Mouse (Mus musculus) fat pad, adult 2 months (tissue): ENCODE results near the gene Chst12.

Experiments
- DNase-seq: peaks from one replicate; pipeline ENCODE4 v3.0.0-alpha.2; 2011; ENCODE audit warnings: low read depth, low spot score; ENCODE audit errors: extremely low read depth

Gene Chst12

DNA sequence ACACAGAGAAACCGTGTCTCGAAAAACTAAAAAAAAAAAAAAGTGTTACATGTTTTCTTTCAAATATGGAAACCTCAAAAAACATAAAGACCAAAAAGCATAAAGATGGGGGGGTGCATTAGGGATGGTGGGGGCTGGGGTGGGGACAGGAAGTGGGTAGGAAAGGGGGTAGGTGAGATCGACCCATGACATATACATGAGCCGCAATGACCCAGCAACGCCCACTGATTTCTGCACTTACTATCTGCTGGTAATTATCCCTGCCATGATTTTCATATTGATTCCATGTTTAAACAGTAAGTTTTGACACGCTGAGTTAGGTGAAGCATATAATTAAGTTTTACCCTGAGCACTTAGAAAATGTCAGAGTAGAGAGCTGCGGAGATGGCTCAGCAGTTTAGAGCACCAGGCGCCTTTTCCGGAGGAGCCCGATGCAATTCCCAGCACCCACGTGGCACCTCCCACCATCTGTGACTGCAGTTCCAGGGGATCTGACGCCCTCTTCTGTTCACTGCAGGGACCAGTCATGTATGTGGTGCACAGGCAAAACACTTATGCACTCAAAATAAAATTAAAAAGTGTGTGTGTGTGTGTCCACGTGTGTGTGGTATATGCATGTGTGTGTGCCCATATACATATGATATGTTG is 65.0 kb downstream of the Chst12 start:
- DNase-seq: no peak

DNA sequence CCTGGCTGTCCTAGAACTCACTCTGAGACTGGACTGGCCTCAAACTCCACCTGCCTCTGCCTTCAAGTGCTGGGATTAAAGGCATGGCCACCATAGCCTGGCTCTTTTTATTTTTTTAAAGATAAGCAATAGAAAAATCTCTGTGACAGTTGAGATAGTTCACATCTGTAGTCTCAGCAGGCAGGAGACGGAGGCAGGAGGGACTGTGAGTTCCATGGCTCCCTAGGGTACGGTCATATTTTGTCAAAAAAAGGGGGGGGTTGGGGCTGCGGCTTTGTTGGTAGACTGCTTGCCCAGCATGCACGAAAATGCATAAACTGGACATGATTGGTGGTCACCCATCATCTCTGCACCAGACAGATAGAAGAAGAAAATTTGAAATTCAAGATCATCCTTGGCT is 65.9 kb downstream of the Chst12 start:
- no peak for DNase-seq

DNA sequence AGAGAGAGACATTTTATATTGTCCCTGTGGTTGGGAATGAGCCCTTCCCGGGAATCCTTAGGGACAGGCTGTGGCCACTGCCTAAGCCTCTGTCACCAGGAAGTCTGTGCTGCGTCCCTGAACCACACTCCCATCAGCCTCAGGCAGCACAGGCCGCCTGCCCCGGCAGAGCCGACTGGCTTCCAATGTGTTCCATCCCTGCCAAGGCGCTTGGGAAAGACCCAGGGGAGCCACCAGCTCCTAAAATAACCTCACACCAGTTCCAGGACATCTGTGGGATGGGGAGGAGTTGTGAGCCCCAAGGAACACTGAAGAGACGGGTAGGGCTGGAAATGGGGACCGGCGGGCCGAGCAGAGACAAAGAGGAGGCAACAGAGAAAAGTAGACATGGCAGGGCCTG is 66.3 kb downstream of the Chst12 start:
- DNase-seq: peak; percentile 25

DNA sequence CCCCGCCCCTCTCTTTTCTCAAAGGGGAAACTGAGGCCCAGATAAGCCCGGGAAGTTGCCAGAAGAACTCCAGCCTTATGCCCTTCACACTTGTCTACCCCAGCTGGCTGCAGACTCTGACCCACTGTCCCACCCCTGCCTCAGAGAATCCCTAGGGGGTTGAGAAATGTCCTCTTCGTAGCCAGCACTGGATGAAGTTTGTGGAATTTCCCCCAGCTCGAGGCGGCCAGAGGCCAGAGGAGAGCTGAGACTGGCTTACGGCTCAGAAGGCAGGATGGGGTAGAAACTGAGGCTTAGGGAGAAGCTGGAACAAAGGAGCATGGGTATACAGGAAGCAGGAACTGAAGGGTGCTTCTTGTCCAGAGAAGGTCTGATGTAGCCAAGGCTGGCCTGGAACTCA is 67.3 kb downstream of the Chst12 start:
- no peak for DNase-seq
